Mouse (Mus musculus): Measurements from ENCODE around the gene Mef2d. TPM values are rescaled to one million over a fixed set of nuclear protein-coding genes. Genes with fewer than 3 reads are reported as not detected.
A peak's percentile ranks its signal among the peaks of the same experiment; 100 is the strongest.

Mef2d gene
- total RNA-seq (2022) = 100 to 1,000 TPM; 190 to 208 (median 194) TPM

DNA sequence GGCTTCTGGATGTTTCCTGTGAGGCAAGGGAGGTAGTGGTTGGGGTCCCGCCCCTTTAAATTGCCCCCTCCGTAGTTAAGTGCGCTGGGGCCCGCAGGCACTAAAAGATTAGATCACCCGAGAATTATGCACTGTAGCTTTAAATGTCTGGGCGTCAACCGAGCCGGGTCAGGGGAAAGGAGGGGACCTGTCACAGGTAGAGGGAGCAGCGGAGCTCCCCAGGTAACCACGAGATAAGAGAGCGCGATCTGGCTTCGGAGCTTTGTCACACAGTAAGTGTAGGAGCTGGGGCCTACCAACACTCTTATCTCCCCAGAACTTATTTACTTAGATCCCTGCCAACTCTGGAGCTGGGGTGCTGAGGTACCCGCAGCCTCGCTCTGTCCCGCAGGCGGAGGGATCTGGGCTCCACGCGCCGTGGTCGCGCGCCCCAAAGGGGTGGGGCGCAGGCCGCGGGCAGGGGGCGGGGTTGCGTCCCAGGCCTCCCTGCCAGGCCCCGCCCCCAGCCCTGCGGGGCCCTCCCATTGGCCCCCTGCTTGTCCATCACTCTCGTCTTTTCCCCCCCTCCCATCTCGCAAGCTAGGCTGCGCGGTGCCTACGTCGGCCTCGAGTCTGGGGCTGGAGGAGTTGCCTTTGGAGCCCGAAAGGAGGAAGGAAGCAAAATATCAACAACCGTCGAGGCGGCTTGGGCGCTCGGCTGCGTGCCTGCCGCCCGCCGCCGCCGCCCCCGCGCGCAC is at the start of gene Mef2d:
Gene Mef2d, plus strand, starts transcription at position 586 of the 737 bp plus-strand sequence.
- peak; percentile 84 to 95 for DNase-seq (ENCODE audit: low spot score in 2 of 2)

DNA sequence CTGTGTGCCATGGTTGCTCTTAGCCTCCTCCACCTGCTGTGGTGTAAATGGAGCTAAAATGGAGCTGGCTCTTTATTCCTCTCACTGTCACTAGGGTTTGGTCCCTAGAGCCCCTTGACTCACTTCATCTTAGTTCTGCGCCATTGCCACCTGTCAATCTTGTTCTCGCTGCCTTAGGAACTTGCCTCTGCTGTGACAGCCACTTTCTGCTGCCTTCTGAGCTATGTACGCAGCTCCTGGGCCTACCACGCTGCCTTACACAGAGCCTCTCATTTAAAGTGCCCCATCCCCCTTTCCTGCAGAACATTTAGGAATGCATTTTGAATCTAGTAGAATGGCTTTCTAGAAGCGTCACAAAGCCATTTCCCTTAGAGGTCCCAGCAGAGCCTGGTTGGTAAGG is 48.0 kb upstream of the Mef2d start:
- DNase-seq (ENCODE audit: low spot score in 2 of 2) = no peak

DNA sequence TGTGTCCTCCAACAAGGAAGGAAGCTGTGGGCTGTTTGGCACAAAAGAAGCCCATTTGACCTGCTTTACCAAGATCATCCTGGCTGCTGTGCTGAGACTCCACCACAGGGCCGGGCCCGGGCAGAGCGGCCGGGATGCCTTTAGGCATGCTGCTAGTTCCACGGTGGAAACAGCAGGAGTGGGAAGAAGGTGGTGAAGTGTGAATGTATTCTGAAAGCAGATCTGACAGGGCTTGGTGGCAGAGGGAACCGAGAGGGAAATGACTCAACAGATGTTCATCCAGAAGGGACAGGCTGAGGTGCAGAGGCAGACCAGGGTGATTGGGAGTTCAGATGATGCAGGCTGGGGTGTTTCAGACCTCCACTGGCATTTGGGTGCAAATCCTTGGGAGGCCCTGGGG is 44.5 kb upstream of the Mef2d start:
- no peak for DNase-seq (ENCODE audit: low spot score in 2 of 2)

DNA sequence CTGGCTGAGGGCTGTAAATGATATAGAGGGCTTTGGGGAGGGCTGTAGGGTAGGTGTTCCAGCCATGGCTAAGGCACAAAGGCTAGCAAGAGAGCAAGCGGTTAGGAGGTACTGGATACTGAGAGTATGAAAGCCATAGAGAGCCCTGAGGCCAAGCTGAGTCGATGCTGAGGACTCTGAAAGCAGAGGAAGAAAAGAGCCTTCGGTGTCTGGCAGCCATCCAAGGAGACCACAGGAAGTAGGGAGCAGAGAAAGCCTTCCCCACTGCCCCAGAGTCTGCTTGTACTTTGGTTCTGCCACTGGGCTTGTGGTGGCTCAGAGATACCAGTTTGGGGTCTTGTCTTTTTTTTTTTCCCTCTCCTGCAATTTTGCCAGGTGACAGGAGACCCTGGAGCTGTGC is 41.9 kb upstream of the Mef2d start:
- DNase-seq (ENCODE audit: low spot score in 2 of 2) = no peak

DNA sequence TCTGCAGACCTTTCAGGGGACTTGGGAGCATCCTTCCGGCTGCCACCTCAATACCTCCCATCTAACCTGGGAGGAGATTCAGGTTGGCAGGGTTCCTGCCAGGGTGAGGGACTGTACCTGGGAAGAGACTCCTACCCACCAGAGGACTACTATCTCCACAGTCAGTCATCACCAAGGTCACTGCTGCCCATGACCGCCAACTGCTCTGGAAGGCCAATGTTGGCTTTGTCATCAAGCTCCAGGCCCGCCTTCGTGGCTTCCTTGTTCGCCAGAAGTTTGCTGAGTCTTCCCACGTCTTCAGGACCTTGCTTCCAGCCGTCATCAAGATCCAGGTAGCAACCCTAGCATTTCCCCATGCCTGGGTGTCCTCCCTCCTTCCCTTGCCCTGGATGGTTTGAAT is 40.4 kb upstream of the Mef2d start:
- no peak for DNase-seq (ENCODE audit: low spot score in 2 of 2)

DNA sequence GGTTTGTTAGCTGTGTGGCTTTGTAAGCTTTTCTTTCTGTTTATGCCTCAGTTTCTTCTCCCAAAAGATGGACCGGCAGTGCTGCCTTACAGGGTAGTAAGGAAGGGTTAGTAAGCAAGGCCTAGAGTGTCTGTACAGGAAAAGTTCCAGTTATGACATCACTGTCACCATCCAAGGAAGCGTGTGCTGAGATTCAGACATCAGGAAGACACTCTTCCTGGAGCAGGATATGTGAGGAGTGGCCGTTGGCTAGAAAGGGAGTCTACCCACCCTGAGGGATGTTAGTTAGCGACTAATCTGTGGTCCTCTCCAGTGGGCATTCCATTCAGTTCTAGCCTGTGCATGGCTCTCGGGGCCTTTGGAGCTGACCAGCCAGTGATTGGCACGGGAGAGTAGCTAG is 40.0 kb upstream of the Mef2d start:
- DNase-seq (ENCODE audit: low spot score in 2 of 2) = no peak

DNA sequence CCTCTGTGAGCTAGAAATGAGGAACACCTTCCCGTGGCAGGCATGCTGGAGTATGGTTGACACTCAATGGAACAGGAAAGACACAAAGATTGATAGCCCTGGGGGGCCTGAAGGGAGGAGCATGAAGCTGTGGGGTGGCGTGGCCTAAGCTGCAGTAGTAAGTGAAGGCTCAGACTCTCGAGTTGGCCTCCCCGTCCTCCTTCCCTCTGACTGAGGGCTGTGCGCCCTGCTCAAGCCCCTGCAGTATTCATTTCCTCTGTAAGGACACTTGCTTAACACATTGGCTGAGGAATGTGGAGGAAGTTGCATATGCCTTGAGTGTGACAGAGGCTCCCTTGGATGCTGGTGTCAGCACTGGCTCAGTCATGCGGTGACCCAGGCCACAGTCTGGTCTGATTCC is 39.6 kb upstream of the Mef2d start:
- no peak for DNase-seq (ENCODE audit: low spot score in 2 of 2)

DNA sequence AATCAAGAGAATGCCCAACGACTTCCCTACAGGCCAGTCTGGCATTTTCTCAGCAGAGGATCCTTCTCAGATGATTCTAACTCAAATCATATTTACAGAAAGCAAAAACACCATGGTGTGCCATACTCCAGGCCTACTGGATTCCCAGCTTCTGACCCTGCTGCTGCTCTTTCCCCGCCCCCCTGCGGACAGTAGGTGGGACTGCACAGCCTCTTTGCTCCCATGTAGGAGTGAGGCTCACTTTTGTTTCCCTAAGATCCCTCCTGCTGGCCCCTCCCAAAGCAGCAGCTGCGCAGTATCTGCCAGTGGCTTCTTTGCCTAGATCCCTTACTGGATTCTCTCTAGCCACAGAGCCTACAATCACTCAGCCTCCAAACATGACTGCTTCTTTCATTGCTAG is 36.0 kb upstream of the Mef2d start:
- DNase-seq (ENCODE audit: low spot score in 2 of 2) = no peak

DNA sequence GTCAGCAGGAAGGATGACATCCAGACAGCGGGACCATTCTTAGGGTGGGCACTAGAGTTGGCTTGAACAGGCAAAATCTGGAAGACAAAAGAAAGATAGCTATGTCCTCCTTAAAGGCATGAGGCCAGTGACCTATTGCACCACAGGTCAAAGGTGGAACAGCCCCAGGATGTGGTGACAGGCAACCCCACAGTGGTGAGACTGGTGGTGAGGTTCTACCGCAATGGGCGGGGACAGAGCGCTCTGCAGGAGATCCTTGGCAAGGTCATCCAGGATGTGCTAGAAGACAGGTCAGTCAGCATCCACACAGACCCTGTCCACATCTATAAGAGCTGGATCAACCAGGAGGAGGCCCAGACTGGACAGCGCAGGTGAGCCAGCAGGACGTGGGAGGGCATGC is 33.0 kb upstream of the Mef2d start:
- no peak for DNase-seq (ENCODE audit: low spot score in 2 of 2)

DNA sequence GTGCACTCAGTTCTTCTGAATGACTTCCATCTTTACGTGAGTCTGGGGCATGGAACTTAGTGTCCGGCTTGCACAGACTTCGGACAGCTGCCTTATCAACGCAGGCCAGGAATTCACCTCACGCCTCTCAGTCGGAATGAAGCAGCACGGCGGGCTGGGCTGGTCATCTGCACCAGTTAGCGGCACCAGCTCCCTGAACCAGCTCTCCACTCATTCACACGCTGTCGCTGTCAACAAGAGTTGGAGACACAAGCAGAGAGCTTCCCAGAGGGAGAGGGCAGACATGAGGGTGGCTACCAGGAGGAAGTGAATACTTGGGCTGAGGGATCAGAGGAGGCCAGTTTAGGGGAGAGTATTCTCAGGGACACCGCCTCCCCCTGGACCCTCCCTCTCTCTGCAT is 27.8 kb upstream of the Mef2d start:
- DNase-seq (ENCODE audit: low spot score in 2 of 2) = no peak

DNA sequence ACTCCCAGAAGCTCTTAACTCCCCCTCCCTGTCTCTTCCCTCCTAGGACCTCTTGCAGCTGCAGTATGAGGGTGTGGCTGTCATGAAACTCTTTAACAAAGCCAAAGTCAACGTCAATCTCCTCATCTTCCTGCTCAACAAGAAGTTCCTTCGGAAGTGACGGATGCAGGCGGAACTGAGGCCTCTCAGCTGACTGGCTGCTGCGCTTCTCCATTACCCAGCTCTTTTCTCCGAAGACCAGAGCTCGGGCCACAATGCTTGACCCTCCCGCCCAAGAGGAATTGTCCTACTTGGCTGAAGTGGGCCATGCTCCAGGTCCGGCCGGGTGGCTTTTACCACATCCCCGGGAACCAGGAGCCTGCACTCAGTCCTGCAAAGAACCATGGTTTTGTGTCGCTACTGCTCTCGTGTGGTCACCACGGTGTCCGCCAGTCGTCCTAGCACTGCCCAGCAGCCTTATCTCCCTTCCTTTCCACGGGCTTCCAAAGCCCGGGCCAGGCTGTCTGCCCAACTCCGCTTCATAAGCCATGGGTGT is 22.0 kb upstream of the Mef2d start:
- no peak for DNase-seq (ENCODE audit: low spot score in 2 of 2)

DNA sequence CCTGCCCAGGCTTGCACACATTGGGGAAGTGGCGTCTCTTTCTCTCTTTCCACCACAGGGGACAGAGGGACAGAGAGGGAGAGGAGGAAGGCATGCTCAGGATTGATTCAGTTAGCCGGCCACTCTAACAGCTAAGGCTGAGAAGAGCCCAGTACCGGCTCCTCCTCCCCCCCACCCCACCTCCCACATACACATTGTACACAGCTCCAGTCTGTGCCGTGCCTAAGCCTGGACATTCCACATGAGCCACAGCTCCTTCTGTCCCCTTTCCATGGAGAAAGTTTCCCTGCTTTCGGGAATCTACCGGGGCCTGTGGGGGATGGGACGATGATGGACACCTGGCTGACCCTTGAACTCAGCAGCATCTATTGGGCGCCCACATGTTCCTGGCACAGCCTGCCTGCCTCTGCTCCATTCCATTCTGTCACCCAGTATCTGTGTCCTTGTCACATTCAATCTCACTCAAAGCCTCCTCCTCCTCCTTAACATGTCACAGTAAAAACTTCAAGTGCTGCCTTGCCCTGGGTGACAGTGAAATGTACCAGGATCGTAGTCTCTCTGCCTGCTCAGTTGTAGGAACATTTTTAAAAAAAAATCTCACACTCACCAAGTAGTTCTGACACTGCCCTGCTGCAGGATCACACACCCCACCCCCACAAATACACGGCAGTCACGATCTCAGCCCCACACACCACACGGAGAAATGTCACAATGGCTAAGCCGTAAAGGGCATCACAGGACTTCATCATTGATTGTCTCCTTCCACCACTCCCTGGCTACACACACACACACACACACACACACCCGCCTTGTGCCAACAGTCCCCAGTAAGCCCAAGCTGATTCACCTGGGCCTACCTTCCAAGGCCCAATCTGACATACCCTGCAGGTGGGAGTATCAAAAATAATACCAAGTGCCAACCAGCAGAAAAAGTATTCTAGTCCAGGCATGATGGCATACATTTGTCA is 20.7 kb upstream of the Mef2d start:
- DNase-seq (ENCODE audit: low spot score in 2 of 2) = no peak

DNA sequence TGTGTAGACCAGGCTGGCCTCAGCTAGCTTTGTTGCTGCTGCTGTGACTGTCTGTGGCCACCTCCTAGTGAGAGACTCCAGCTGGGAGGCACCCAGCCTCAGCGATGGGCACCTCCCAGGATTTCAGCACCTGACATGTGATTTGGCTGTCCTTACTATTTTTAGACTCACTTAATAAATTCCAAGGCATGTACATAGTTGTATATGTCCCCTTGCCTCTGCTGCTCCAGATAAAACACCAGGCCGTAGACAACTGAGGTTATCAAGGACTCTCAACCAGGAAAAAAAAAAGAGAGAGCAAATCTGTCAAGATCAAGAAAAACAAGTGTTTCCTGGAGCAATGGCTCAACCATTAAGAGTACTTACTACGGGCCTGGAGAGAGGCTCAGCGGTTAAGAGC is 17.0 kb upstream of the Mef2d start:
- no peak for DNase-seq (ENCODE audit: low spot score in 2 of 2)

DNA sequence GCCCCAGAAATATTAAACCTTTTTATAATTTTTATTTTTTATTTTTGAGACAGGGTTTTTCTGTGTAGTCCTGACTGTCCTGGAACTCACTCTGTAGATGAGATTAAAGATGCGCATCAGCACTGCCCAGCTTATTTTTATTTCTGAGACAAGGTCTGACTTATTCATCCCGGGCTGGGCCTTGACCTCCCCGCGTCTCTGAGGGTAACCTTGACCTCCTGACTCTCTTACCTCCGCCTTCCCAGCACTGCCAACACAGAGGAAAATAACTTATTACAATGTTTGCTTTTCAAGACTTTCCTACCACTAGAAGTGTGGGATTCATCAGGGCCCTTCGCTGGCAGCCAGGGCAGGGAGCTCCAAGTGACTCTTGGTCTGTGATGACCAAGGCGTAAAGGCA is 16.0 kb upstream of the Mef2d start:
- no peak for DNase-seq (ENCODE audit: low spot score in 2 of 2)

DNA sequence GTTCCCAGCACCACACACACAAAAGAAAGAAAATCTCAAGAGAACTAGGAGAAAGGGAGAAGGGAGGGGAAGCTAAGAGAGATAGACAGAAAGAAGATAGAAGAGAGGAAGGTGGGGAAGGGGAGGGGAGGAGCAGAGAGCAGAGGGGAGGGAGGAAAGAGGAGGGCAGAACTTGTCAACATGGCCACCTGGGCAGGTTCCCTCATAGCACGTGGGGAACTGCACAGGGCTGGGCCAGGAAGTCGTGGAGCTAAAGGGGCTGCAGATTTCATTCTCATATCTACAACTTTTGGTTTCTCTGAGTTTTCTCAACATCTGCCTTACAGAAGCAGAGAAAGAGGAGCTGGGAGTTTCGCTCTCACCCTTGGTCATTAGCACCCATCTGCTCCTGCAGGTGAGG is 14.5 kb upstream of the Mef2d start:
- DNase-seq (ENCODE audit: low spot score in 2 of 2) = no peak

DNA sequence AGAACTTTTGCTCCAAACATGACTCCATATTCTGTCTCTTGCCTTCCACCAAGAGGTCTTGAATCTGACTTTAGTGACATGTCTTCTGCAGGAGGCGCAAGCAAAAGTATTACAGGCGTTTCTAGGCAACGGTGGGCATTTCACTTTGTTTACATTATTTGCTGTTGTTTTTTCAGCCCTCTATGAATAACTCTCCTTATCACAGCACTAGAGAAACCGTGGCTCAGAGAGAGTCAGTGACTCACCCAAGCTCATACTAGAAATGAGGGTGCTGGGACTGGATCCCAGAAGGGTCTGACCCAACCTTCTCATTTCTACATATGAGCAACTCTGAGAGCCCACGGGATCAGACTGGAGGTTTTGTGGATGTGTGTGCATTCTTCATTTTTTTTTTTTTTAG is 14.1 kb upstream of the Mef2d start:
- DNase-seq (ENCODE audit: low spot score in 2 of 2) = no peak

DNA sequence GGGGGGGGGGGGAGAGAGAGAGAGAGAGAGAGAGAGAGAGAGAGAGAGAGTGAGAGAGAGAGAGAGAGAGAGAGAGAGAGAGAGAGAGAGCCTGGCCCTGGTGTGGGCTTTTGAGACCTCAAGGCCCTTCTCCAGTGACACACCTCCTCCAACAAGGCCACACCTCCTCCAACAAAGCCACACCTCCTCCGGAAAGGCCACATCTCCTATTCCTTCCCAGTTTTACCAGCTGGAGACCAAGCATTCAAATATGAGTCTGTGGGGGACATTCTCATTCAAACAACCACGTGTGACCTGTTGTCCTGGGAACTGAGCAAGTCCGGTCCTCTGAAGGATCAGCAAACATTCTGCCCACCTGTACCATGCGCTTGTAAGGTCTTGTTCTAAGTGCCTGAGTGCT is 13.2 kb upstream of the Mef2d start:
- DNase-seq (ENCODE audit: low spot score in 2 of 2) = no peak

DNA sequence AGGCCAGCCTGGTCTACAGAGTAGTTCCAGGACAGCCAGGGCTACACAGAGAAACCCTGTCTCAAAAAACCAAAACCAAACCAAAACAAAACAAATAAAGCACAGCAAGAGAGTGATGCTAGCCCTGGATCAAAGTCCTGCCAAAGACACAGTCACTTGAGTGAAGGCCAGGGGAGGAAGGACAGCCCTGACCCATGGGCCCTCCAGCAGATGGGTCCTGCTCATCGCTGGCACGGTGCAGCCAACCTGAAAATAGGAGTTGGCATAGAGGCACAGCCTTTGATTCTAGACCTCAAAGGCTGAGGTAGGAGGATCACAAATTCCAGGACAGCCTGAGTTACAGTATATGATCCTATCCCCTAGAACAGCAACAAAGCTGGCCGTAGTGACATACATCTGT is 11.1 kb upstream of the Mef2d start:
- DNase-seq (ENCODE audit: low spot score in 2 of 2) = no peak

DNA sequence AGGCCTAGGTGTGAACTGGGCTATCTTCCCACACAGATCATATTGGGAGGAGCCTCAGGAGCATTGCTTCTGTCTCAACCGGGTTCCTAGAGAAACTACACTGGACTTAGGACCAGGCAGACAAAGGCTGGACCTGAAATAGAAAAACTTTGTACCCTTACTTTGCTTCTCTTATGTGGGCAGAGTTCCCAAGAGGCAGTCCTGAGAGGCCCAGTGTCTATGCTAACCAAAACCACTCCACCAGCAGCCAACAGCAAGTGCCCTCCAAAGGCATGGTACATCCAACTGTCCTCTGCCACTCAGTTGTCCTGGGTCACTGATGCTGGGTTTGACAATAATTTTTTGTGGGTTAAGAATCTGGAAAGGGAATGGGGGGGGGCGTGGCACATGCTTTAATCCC is 9.7 kb upstream of the Mef2d start:
- DNase-seq (ENCODE audit: low spot score in 2 of 2) = no peak

DNA sequence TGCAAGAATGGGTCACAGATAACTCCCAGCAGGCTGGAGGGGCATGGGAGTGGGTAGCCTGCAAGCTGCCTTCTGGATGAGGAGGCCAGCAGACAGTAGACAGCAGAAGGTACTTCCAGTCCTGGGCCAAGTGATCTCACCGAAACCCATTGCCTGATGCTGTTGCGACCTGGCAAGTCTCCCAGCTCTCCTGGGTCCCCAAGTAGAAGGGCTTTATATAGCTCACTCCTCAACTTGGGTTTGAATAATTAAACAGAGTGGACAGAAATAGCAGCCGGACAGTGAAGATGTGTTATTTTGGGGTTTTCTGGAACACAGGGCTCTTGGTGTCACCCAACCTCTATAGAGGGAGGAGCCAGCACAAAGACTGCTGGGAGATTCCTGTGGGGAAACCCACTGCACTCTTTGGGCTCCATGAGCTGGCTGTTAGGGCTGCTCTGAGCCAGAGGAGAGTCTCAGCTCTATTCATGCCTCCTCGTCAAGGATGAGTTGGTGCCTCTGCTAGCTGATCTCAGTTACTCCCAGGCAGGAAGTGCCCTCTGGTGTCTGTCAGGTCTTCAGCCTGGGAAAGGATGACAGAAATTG is 8.9 kb upstream of the Mef2d start:
- DNase-seq (ENCODE audit: low spot score in 2 of 2) = no peak

DNA sequence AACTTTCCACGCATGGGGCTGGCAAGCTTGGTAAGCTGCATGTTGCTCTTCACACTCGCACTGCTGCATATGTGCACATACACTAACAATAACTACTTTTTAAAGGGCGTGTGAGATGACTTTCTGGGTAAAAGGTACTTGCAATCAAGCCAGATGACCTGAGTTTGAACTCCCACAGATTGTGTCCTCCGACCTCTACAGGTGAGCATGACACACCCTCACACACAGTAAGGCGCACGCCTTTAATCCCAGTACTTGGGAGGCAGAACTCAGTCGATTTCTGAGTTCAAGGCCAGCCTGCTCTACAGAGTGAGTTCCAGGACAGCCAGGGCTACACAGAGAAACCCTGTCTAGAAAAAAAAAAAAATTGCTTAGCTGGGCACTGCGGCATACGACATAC is 5.8 kb upstream of the Mef2d start:
- DNase-seq (ENCODE audit: low spot score in 2 of 2) = no peak

DNA sequence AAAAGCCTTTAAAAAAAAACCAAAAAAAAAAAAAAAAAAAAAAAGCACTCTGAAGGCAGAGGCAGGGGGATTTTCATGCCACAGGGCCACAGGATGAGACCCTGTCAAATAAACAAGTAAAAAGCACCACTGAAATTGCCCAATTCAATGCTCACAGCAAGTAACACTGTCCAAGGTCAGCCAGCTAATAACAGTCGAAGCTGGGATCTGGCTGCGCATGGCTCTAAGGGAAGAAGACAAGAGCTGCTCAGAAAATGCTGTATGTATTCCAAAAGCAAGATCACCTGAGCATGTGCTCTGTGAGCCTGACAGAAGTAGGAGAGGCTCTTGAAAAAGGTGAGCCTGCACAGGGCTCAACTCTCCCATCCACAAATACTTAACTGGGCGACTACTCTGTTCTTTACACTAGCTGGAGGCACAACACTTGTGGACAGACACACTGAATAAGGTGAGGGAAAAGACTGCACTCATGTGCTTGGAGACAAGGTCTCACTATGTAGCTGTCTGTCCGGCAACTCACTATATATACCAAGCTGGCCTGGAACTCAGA is 5.2 kb upstream of the Mef2d start:
- no peak for DNase-seq (ENCODE audit: low spot score in 2 of 2)
